Mouse (Mus musculus) frontal cortex, adult (tissue): ENCODE data around the gene Ssbp3.
A peak's percentile ranks its signal among the peaks of the same experiment; 100 is the strongest.

Experiments
- ATAC-seq: cut with Nextera tagmentation; 2 replicates; pipeline ENCODE4 v1.9.2; 2017; ENCODE audit warnings: mild to moderate bottlenecking, moderate library complexity, mixed read lengths; ENCODE audit not compliant: low TSS enrichment

Gene Ssbp3

GRCm38 (mm10) chr4:106934931-106935582, 24.6 kb downstream of the Ssbp3 start:
- ATAC-seq = peak; percentile 35

- no peak for ATAC-seq
Measured at GRCm38 (mm10) chr4:106935583-106935935, 25.1 kb downstream of the Ssbp3 start.

- no peak for ATAC-seq
Measured at GRCm38 (mm10) chr4:106936041-106936440, 25.5 kb downstream of the Ssbp3 start.

- ATAC-seq = no peak
Measured at GRCm38 (mm10) chr4:106936741-106937140, 26.2 kb downstream of the Ssbp3 start.

- ATAC-seq = no peak
Measured at GRCm38 (mm10) chr4:106938506-106939222, 28.2 kb downstream of the Ssbp3 start.

- peak; percentile 29; the same call in 1 of the 2 replicates for ATAC-seq
Measured at GRCm38 (mm10) chr4:106939223-106939918, 28.9 kb downstream of the Ssbp3 start.

- ATAC-seq = peak; percentile 26; the same call in 1 of the 2 replicates
Measured at GRCm38 (mm10) chr4:106939919-106940227, 29.4 kb downstream of the Ssbp3 start.

- ATAC-seq = no peak
Measured at GRCm38 (mm10) chr4:106940945-106941344, 30.4 kb downstream of the Ssbp3 start.

- ATAC-seq = no peak
Measured at GRCm38 (mm10) chr4:106941475-106941874, 31.0 kb downstream of the Ssbp3 start.

GRCm38 (mm10) chr4:106942491-106942890, 32.0 kb downstream of the Ssbp3 start:
- ATAC-seq = no peak

- no peak for ATAC-seq
Measured at GRCm38 (mm10) chr4:106943627-106944026, 33.1 kb downstream of the Ssbp3 start.

GRCm38 (mm10) chr4:106944898-106945297, 34.4 kb downstream of the Ssbp3 start:
- no peak for ATAC-seq

GRCm38 (mm10) chr4:106947741-106948140, 37.2 kb downstream of the Ssbp3 start:
- no peak for ATAC-seq

GRCm38 (mm10) chr4:106948546-106948945, 38.0 kb downstream of the Ssbp3 start:
- ATAC-seq = no peak

GRCm38 (mm10) chr4:106949200-106949599, 38.7 kb downstream of the Ssbp3 start:
- ATAC-seq = peak; percentile 71

- no peak for ATAC-seq
Measured at GRCm38 (mm10) chr4:106950801-106951200, 40.3 kb downstream of the Ssbp3 start.

- no peak for ATAC-seq
Measured at GRCm38 (mm10) chr4:106951455-106951854, 41.0 kb downstream of the Ssbp3 start.

- no peak for ATAC-seq
Measured at GRCm38 (mm10) chr4:106953221-106953620, 42.7 kb downstream of the Ssbp3 start.

GRCm38 (mm10) chr4:106953760-106954159, 43.3 kb downstream of the Ssbp3 start:
- no peak for ATAC-seq

GRCm38 (mm10) chr4:106955729-106956712, 45.5 kb downstream of the Ssbp3 start:
- ATAC-seq = peak; percentile 78

- ATAC-seq = no peak
Measured at GRCm38 (mm10) chr4:106958117-106958516, 47.6 kb downstream of the Ssbp3 start.

- ATAC-seq = no peak
Measured at GRCm38 (mm10) chr4:106958561-106958960, 48.1 kb downstream of the Ssbp3 start.
